Mouse (Mus musculus) spleen, adult 18-20 months (tissue): Measurements from ENCODE around the gene Tescl.

Experiments
- DNase-seq, 2 experiments: peaks; one replicate each; pipeline ENCODE4 v3.0.0; 2022; ENCODE audit warnings: mixed read lengths in 2 of 2

Tescl gene

DNA sequence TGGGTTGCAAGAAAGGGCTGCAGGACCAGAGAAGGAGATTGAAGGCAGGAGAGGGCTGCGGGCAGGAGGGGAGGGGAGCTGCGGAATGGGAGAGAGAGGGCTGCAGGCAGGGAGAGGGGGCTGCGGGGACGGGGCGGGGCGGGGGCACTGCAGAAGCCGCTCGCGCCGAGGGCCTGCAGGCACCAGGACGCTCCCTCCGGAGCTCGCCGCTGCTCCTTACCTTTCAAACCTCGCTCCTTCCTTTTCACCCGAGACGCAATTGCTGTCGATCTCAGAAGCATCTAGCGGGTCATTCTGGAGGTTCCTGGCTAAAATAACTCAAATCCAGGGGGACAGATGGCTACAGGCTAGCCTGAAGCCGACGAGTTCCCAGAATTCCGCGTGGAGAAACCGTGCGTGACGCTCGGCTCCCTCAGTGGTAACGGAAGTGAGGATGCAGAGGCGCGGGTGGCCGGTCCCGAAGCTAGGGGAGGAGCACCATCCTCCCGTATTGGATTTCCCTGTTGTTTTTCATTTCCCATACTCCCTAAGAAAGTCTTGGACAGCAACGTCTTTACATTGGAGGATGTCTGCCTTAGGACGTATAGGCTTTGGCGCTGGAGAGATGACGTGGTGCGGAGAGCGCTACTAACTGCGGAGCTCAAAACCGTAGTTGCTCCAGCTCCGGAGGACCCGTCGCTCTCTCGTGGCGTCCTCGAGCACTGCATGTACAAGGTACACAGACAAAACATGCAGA, 34.6 kb downstream of the Tescl start:
- DNase-seq: peak; percentile 39 to 55

DNA sequence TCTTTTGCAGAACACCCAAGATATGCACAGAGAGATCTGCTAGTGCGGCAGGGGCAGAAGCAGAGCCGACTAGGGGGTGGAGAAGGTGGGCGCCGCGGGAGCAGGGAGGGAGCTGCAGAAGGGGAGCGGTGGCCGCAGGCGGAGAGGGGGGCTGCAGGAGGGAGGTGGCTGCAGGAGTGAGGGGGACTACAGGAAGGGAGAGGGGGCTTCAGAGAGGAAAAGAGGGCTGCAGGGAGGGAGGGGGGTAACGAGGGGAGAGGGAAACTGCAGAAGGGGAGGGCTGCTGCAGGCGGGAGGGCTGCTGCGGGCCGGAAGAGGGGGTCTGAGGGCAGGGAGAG, 35.1 kb downstream of the Tescl start:
- DNase-seq: no peak

DNA sequence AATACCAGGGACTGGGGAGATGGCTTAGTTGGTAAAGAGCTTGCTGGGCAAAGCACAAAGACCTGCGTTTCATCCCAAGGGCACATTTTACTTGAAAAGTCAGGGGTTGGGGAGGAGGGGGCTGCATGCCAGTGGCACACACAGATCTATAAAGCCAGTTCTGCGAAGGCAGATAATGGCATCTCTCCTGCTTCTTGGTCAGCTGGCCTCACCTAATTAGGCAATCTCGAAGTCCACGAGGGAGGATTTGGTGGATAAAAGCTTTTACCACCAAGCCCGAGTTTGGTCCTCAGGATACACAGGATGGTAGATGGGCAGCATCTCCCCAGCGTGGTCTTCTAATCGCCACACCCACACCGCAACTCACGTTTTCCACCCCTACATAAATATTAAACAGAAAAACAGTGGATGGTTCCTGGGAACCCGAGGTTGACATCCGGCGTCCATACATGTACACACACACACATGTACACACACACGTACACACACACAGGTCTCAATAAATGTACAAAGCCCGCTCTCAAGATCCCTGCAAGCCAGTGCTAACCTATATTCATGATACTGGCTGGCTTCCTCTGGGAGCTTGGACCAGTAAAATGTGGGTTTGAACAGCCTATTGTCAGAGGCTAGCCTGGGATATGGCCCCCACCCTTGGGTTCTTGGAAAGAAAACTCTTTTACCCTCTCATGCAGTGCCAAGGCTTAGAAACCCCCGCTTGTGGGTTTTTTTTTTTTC, 36.2 kb downstream of the Tescl start:
- no peak for DNase-seq

- DNase-seq: no peak
Measured at GRCm38 (mm10) chr7:24296386-24296785, 37.4 kb downstream of the Tescl start.

DNA sequence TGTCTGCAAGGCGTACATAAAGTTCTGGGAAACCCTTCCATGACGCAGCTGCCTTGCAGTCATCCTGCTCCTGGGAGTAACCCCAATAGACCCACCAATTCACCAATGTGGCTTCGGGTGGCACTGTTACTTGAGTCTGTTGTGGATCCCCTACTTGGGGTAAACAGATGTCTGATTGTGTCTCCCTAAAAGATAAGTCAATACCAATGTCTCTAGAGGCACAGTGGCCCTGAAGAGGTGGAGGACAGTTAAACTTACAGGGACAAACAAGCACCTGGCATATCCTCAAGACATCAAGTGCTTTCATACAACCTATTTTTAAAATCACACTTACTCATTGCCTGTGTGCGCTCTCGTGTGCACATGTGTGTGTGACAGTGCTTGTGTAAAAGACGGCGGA, 38.4 kb downstream of the Tescl start:
- DNase-seq: no peak

DNA sequence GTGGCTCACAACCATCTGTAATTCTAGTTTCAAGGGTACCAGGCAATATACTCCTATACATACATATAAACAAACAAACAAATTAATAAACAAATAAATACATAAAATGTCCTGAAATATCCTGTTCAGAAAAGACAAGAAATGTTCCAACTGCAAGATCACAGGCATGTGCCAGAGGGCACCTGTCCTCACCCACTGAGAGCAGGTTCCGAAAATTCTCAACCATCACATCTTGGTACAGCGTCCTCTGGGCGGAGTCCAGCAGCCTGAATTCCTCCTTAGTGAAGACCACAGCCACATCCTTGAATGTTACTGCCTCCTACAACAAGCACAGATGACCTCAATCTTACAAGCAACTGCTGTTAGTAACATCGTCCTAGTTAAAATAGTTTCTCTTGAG, 39.0 kb downstream of the Tescl start:
- DNase-seq: no peak

DNA sequence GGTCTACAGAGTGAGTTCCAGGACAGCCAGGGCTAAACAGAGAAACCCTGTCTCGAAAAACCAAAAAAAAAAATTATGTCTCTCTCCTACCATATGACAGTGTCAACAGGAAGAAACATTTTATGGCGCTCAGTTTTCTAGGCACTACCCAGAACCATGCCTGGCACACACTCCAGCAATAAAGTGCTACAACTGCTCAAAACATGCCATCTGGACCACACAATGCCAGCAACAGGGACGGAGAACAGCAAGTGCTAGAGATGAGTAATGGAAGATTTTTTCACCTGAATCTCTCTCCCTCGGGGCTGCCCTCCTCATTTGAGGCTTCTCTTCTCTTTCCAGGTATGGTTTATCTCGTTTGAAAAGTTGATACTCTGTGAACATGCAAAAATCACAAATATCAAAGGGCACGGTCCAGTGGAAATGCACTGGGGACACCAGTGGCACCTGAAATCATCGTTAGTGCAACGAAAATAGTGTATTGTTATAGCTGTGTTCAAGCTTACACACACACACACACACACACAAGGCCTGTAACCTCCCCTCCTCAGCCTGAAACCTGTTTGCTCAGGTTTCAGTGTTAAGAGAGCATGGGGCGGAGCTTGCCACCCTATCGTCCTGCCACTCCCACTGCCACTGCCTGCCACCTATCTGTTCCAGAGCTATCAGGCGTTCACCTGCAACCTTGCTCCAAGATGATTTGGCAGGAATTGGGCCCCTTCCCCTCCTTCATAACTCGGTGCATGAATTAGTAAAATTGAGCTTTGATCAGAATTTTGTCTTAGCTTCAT, 40.5 kb downstream of the Tescl start:
- no peak for DNase-seq

- no peak for DNase-seq
Measured at GRCm38 (mm10) chr7:24291387-24292090, 42.2 kb downstream of the Tescl start.

DNA sequence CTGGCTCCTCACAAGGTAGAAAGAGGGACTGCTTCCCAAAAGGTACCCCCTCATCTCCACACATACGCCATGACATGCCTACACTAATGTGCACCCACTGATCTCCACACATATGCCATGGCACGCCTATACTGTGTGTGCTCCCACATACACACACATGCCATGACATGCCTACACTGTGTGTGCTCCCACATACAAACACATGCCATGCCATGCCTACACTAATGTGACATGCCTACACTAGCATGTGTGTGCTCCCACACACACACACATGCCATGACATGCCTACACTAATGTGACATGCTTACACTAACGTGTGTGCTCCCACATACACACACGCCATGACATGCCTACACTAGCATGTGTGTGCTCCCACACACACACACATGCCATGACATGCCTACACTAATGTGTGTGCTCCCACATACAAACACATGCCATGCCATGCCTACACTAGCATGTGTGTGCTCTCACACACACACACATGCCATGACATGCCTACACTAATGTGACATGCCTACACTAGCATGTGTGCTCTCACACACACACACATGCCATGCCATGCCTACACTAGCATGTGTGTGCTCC, 43.5 kb downstream of the Tescl start:
- DNase-seq: no peak

DNA sequence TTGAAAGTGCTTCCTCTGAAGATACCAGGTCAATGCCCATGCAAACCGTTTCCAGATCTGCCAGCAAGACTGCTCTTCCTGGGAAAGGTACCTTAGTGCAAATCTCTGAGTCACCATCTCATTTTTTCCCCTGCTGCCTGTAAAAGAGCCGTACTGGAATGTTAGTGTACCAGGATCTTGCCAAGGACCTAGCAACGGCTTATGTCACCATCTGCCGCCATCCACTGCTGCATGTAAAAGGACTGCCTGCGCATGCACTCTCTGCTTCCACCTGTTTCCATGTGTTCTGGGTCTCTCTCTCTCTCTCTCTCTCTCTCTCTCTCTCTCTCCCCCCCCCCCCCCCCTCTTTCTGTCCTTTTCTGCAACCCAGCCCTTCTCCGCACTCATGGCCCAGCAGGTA, 45.2 kb downstream of the Tescl start:
- no peak for DNase-seq

DNA sequence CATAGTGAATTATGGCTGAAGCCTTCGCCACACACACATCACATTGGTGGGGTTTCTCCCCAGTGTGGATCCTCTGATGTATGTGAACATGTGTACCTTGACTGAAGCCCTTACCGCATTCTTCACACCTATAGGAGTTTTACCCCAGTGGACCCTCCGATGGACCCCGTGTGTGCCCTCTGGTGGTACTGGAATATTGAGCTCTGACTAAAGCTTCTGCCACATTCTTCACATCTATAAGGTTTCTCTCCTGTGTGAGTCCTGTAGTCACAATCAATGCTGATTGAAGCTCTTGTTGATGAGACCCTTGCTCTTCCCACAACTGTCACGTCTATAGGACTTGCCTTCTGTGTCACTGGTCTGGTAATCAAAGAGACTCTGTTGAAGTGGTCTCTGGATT, 46.1 kb downstream of the Tescl start:
- DNase-seq: no peak

DNA sequence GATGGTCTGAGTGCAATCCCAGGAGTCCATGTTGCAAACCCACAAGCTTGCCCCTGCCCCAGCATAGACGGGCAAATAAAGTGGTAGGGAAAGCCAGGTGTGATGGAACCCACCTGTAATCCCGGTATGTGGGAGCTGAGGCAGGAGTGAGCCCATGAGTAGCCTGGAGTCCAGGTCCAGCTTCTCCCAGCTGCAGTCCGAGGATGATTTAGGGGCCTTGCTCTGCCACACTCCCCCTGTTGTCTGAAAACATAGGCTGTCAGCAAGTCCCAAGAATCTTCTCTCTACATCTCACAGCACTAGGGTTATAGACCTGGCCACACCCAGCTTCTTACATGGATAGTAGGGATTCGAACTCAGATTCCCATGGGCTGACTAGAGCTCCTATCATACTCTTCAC, 46.8 kb downstream of the Tescl start:
- no peak for DNase-seq

DNA sequence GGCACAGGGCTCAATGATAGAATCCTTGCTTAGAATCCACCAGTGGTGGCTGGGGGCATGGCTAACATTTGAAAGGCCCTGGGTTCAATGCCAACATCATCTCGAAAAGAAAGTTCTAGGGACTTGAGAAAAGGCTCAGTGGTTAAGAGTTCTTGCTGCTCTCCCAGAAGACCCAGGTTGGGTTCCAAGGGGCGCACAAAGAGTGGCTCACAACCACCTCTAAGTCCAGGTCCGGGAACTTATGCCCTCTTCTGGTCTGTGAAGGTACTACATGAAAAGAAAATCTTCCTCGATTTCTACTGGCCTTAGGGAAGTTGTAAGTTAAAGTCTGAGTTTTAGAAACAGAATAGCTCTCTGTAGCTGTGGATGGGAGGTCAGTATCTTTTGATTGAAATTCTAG, 47.6 kb downstream of the Tescl start:
- no peak for DNase-seq
